Mouse (Mus musculus) lung, postnatal 36 days (tissue): ENCODE measurements at regions not wholly inside any gene's neighbourhood (a gene's known extent, or its start where the extent isn't known, plus 50 kb on each side); places are given as distances from the start of the nearest gene placed in this dataset.

Source experiments
- DNase-seq: peaks from one replicate; pipeline ENCODE4 v3.0.0; 2022; ENCODE audit warnings: mixed read lengths

DNA sequence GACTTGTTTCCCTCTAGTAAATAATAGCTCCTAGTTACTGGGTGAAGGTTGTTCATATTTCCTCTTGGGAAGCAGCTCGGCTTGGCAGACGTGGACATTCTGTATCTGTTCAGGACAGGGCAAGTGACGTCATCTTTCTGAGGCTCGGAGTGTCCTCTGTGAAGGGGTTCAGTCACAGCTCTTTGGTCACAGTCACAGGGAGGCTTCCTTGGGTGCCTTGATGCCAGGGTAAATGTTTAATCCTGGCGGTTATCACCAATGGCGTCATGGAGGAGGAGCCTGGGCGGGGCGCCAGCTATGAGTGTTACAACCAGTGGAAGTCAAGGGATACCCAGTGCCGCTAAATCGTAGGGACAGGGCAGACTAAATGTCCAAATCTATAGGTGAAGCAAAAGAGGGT, 56.3 kb upstream of the Med13l start:
- peak; percentile 48 for DNase-seq

DNA sequence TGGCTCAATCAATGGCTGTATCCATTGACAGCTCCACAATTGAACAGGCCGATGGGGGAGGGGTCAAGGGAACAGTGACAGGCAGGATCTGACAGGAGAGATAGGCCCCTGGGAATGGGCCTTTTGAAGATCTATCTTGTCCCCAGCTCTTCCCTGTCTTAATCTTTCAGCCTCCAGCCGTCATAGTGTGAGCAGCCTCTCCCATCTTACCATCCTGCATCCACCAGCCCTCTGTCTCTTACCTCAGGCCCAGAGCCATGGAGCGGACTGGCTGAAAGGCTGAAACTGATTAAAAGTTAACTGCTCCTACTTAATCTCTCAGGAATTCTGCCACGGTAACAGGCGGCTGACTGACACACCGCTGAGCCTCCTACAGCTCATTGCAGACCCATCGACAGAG, 55.6 kb upstream of the Med13l start:
- no peak for DNase-seq

DNA sequence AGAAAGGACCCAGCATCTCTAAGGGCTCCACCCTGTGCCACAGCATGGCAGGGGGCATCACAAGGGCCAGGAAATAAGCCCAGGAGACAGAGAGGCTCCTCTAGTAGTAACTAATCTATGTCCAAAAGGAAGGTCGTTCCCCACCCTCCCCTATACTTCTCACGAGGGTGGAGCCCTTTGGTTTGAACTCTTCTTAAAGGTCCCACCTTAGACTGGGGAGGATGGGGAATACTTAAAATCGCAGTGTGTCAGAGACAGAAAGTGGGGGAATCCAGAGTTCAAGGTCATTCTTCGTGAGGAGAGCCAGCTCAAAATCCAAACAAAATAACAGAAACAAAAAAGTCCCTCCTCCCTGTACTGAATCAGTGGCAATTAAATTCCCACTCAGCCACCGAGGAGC, 50.6 kb upstream of the Med13l start:
- no peak for DNase-seq
